Mouse (Mus musculus) kidney, adult 2 months (tissue): Measurements from ENCODE around the gene Ppp1r13b.

Source experiments
- CTCF ChIP-seq: fragments of 200-500 bp; conservative IDR thresholded peaks from 2 replicates; pipeline ENCODE4 v1.5.1; 2011; ENCODE audit warnings: low read depth, mild to moderate bottlenecking, control low read depth, low read length, moderate library complexity, mixed read lengths; ENCODE audit not compliant: insufficient read depth, insufficient read length
- POLR2A ChIP-seq: fragments of 200-500 bp; IDR thresholded peaks from one replicate; pipeline ENCODE4 v1.6.1; 2011; ENCODE audit warnings: low read depth, low read length, control low read depth

DNA sequence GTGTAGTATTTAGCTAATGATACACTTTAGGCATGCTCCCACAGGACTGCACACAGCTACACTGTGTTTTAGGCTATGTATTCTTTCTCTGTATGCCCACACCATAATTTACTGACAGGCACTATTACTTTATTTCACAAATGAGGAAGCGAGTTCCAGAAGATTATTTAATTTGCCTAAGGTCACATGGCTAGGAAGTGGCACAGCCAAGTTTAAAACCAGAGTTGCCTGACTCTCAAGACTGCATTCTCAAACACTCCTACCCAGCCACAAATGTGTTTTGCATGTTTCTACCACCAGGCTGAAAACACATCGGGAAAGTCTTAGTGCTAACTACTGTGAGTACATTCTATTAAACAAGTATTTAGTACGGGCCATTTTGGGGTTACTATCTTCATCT, 18.7 kb downstream of the Ppp1r13b start:
- no peak for TF ChIP-seq CTCF
- TF ChIP-seq POLR2A = no peak
